Mouse (Mus musculus) c-Kit-positive CD71-positive TER-119-negative erythroid progenitor cells, embryonic 14.5 days (primary cell): ENCODE data around the gene Rbm47.
"Not testable (repeated sequence)": the region's sequence is repeated elsewhere in the genome, so short reads cannot be mapped to it uniquely, and the experiment has no call there.

ENCODE experiments used
- DNase-seq: peaks from one replicate; pipeline ENCODE4 v3.0.0-alpha.2; 2013; ENCODE audit warnings: low read depth

The Rbm47 gene

DNA sequence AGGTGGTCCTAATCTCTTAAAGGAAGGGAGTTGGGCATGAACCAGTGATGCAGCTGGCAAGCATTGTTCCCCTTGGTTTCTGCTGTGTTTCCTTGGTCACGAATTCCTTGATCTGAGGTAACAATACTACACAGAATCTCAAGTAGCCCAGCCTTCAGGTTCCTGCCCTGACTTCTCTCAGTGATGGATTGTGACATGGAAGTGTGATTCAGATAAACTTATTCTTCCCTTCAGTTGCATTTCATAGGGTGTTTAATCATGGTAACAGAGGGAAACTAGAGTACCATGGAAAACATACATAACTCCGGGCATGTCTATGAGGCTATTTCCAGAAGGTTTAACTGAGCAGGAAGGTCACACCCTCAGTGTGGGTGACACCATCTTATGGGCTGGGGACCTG lies at the start of gene Rbm47:
TSS of gene Rbm47 (minus strand) at position 101 of the 400 bp plus-strand sequence.
- no peak for DNase-seq

DNA sequence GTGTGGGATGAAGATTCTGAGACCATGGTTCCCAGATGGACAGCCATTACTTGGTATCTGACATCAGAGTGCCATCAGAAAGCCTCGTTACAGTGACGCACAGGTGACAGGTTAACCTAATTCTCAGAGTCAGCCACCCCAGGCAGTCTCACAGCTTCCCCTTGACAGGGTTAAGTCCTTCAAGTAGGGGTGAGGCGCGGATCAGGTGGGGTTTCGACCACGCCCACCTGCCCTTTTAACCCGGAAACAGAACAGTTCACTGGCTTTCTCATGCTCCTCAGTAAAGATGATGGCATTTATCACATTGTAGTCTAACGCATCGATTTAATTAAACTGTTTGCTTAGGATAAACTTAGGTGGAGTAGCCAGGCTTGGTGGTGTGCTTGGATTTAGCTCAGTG lies 47.7 kb upstream of the Rbm47 start:
- DNase-seq, result no peak

GRCm38 (mm10) chr5:66219692-66220091 lies 46.8 kb upstream of the Rbm47 start:
- no peak for DNase-seq

GRCm38 (mm10) chr5:66215569-66216277 lies 42.8 kb upstream of the Rbm47 start:
- DNase-seq, result peak; percentile 29

GRCm38 (mm10) chr5:66214395-66214935 lies 41.5 kb upstream of the Rbm47 start:
- no peak for DNase-seq

DNA sequence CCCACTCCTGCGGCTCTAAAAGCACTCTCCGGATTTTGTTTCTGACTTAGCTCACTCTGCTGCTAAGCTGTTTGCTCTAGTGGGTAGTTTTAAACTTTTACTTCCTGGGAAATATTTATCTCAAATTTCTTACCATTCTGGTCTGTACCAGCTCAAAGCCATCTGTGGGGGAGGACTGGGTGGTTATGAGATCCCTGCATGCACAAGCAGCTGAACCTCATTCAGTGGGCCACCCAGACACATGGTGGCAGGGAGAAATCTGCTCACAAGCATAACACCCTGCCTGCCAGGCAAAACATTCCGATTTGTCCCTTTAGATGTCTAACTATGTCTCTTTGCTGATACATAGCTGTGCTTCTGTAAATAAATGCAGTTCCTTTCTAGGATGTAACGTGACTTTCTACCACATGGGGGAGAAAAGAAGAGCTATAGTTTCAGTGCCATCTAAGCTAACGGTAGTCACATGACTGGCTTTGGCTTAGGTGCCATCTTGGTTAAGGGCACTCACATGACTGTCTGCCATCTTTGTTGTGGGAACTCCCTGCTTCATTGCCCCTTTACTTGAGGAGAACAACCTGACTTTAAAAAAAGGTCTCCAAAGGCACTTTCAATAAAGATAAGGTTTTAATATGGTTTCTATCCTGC lies 36.7 kb upstream of the Rbm47 start:
- no peak for DNase-seq

GRCm38 (mm10) chr5:66204966-66205365 lies 32.0 kb upstream of the Rbm47 start:
- no peak for DNase-seq

DNA sequence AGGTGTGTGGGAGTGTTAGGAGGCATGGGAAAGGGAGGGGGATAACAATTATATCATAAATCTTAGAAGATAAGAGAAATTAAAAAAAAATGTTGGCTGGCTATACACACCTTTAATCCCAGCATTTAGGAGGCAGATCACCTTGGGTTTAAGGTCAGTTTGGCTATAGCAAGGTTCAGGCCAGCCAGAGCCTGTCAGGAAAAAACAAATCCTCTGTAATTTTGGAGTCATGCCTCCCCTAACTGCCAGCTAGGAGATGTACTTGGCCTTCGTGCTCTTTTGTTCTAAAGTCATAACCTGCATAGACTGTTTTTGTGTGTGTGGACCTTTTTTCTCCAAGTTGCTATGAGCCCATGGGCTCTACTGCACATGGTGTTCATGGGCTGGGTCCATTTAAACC lies 30.5 kb upstream of the Rbm47 start:
- no peak for DNase-seq

DNA sequence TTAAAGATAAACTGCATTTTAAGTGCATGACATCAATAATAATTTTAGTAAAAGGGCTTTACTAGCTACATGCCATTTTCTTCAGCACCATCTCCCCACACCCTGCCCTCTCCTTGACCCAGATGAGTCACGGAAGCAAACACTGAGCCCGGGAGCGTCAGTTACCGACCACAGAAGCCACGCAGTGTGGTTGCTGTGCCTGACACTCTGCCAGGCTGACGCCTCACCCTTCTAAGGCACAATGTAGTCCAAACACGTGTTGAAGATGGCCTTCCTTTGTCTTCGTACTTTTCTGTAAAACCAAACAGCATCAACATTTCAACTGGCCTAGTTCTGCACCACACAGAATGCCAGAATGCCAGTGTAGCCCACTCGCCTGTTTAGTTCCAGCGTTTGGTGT lies 27.1 kb upstream of the Rbm47 start:
- DNase-seq, result no peak

GRCm38 (mm10) chr5:66195323-66195722 lies 22.4 kb upstream of the Rbm47 start:
- DNase-seq, result no peak

DNA sequence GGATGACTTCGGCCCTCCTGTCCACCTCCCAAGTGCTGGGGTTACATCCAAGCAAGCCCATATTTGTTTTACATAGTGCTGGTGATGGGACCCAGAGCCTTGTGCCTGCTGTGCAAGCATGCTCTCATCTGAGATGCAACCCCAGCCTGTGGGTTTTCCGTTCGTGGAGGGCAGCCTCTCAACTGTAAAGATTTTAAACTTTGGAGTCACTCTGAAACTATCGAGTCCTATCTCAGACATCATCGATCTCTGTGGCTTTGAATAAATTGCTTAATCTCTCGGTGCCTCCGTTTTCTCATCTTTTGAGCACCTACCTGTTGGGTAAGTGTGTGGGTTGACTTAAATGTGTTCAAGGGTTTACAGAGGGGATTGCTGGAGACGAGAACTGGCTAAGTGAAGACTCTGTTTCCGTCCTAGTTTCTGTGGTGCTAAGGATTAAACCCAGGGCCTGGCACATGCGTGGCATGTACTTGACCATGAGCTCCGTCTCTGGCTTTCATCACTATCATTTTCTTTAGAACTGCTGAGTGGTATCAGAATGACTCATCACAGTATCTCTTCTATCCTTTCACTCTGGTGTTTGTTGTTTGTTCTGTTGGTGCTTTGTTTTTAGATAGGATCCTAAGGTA lies 20.4 kb upstream of the Rbm47 start:
- no peak for DNase-seq

- DNase-seq, result no peak
These were observed 18.2 kb upstream of the Rbm47 start for GRCm38 (mm10) chr5:66191185-66191503.

DNA sequence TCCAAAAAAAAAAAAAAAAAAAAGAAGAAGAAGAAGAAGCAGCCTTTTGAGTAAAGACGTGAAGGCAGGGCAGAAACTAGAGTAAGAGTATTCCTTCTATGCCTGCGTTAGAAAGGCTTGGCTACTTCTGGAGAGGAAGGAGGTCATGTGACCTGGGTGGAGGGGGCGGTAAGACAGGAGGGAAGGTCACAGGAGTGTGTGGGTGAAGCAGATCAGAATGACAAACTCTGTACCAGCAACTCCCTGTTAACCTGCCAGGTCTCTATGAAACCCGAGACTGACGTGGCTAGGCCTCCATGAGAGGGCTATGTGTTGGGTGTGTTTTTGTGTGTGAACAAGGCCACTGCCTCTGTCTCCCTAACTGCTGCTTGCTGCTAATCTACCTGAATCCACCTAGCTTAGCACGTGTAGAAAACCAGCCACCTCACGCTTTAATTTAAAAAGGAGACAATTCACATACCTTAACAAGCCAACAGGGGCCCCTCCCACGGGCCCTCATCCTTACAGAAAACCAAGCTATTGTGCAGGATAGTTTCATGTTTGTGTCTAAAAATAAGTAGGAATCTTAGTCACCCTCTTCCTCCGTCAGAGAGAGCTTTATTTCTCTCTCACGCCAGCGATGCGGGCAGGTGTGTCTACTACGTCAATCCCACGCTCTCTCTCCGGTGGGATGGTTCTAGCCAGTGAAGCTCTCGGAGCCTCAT lies 17.7 kb upstream of the Rbm47 start:
- no peak for DNase-seq

DNA sequence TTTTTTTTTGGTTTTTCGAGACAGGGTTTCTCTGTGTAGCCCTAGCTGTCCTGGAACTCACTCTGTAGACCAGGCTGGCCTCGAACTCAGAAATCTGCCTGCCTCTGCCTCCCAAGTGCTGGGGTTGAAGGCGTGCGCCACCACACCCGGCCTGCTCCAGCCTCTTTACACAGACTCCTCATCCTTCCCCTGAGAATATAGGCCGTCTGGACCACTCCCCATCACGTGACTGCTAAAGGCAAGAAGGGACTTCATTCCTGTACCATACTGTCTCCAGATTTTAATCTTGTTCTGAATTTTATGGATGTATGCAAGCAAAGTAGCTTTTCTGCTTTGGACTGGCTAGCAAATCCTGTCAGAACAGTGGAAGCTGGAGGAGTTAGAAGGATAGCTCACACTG lies 15.7 kb upstream of the Rbm47 start:
- not testable (repeated sequence) for DNase-seq

DNA sequence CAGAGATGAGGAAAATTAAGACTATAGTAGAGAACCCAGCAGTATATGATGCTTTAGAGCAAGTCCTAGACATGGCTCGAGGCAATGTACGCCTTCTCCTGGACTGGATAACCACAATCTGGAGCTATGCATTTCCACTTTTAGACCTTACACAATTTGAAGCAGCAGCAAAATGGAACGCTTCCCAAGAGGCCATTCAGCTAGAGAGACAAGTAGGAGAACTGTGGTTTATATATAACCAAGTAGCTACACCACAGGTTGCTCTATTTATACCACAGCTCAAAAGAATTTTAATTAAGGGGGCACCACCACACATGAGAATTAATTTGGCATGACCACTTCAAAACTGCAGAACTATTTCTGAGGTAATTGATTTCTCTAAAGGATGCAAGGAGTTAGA lies 9.2 kb upstream of the Rbm47 start:
- no peak for DNase-seq

DNA sequence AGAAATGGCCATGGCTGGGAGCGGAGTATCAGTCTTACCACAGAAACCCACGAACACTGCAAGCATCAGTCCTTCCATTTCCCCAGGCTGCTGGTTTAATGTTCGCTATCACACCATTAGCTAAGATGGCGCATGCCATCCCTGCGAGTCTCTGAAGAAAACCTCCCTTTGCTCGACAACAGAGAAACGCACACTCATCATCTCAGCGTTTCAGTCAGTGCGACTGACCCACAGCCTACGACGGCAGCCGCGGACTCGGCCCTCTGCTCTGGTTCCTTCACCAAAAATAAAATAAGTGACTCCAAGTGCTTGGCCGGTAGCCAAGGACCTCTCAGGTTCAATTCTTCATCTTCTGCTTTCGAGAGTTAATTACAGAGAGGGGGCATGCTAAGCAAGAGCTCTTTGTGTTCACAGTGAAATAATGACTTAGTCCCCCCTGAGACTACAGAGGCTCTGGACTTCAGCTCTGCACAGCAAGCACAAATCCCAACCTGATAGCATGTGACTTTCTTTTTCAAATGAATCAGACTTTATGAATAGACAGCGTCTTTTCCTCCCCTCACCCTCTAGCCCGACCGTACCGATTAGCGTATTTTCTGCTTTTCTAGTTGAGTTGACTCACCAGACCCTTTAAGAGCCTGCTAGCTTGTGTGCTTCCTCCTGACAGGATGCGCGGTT lies 1.4 kb upstream of the Rbm47 start:
- DNase-seq, result no peak

- no peak for DNase-seq
These were observed 2.3 kb downstream of the Rbm47 start for GRCm38 (mm10) chr5:66170591-66170990.

- no peak for DNase-seq
These were observed 3.8 kb downstream of the Rbm47 start for GRCm38 (mm10) chr5:66169099-66169485.

DNA sequence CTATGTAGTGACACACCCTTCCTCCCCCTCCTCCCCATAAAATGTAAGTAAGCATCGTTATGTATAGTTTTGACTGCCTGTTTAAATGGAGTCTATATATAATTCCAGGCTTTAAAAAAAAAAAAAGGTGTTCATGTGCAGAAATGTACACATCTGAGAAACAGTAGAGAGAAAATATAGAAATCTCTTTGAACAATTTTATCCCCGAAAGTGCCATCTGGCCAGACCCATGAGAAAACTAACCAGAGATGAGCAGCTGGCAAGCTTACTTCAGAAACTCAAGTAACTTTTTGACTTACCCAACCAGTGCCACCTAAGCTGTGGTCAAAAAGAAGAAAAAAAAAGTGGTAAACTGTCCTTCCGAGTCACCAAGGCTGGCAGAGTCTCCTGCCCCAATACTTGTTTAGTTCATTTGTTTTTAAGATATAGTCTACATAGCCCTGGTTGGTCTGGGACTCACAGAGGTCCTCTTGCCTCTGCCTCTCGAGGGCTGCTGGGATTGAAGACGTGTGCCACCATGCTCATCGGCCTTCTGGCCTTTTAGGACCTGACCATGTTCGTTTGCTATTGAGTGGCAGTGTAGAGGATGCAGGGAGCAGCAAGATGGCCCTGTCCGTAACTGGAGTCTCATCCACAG lies 4.3 kb downstream of the Rbm47 start:
- DNase-seq, result no peak

- no peak for DNase-seq
These were observed 6.0 kb downstream of the Rbm47 start for GRCm38 (mm10) chr5:66166931-66167330.

DNA sequence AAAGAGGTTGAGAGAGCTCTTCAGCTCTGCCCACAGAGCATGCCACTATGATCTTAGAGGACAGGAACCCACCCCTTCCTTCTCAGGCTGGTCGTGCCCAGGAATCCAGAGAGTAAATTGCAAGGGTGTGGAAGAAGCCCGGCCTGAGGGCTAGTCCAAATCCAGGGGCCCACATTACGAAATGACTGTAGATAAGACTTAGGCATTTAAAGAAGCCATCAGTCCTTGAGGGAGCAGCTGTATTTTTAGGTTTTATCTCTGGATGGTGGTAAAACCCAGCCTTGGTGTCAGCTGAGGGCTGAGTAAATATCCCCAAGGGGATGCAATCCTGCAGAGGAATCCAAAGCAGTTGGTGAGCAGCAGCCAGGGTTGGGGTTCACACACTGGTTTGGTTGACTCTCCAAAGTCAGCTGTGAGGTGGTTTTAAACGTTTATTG lies 6.7 kb downstream of the Rbm47 start:
- DNase-seq, result no peak

- no peak for DNase-seq
These were observed 7.2 kb downstream of the Rbm47 start for GRCm38 (mm10) chr5:66165748-66166147.
